Mouse (Mus musculus) left cerebral cortex, adult 2 months (tissue): Measurements from ENCODE around the gene Olfr1151. TPM values are rescaled to one million over a fixed set of nuclear protein-coding genes. Genes with fewer than 3 reads are reported as not detected.

Experiments used
- DNase-seq, 2 experiments: peaks; one replicate each; pipeline ENCODE4 v3.0.0; 2021 to 2022; ENCODE audit warnings: low spot score in 2 of 2, mixed read lengths in 1 of 2; ENCODE audit errors: extremely low spot score in 1 of 2
- H3K27ac ChIP-seq: fragments of 200-600 bp; 2 replicates; pipeline ENCODE4 v1.8.1; 2022
- H3K4me3 ChIP-seq: fragments of 200-600 bp; 2 replicates; pipeline ENCODE4 v1.8.1; 2022
- CTCF ChIP-seq: fragments of 200-600 bp; IDR thresholded peaks from 2 replicates; pipeline ENCODE4 v1.8.1; 2022; ENCODE audit warnings: antibody characterized with exemption, mild to moderate bottlenecking, moderate library complexity
- intact Hi-C: fragments of 180-260 bp; cut with DNase I; formaldehyde crosslinking; loops from one replicate; pipeline ENCODE4 v1.15.1; 2025
- long read RNA-seq, 2 experiments: library from polyadenylated mRNA; stranded (forward); transcript quantifications; one replicate each; pipeline ENCODE4 v2.0.0; 2021; ENCODE audit warnings: borderline mapping rate in 2 of 2
- total RNA-seq, 2 experiments: library from RNA; stranded (reverse); gene quantifications; 2 replicates each; pipeline ENCODE4 v1.2.3; 2021

Olfr1151 gene
- total RNA-seq: not detected
- long read RNA-seq, experiment 1: 0 reads
- long read RNA-seq, experiment 2: 0 reads

DNA sequence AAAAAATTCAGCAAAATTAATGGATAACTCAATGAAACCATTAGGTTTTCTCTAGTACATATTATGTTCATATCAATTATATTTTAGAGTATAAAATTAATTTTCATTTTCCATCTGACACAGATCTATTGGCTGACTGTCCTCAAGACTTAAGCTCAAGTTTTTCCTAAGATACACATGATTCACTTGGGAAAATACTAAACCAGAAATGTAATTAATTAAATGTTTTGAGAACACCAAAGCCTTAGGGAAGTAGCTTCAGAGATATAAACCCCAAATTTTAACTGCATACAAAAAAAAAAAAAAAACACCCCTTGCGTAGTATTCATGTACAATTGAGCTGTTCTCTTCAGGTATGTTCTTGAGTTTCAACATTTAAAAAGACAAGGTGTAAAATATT is at the start of gene Olfr1151:
TSS of gene Olfr1151 (plus strand) at position 301 of the 400 bp plus-strand sequence.
- DNase-seq: no peak

DNA sequence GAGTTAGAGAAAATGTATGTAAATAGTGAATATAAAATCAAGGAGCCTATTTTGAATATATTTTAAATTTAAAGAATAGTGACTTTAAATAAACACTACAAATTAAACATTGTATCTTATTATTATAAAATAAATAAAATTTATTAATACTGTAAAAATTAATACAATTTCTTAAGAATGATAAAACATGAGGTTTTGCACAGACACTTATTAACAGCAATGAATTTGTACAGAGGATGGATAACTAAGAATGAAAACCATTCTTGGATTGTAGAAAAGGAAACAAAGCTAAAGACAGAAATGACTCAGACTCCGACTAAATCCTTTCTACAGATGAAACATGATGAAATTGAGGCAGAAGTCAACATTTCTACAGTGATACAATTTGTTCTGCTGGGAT is 46.1 kb upstream of the Olfr1151 start, which contains the start of gene Olfr1145:
TSS of gene Olfr1145 (plus strand) at position 301 of the 400 bp plus-strand sequence.
- H3K27ac ChIP-seq: no peak within 1 kb of the TSS
- intact Hi-C loops: no loop called here
- no peak for DNase-seq
- H3K4me3 ChIP-seq: no peak within 1 kb of the TSS
- no peak for TF ChIP-seq CTCF

More for the DNA sequence above, at the start of gene Olfr1151:
- intact Hi-C loops: no loop called here
- no peak for TF ChIP-seq CTCF
- H3K4me3 ChIP-seq: no peak within 1 kb of the TSS
- no peak within 1 kb of the TSS for H3K27ac ChIP-seq

DNA sequence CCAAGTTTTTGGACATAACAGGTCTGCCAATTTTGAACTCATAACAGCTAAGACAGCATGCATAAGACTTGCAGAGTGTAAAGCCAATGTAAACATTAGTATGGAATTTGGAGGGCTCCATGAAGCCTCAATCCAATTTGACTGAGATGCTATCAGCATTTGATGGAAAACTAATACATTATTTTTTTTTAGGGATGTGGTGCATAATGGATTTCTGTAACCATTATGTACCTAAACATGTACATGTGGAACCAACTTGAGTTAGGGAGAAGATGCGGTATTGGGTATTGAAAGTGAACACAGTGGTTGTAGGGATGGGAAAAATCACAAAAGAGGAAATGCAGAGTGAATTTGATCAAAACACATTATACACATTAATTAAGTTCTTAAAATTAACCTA is 25.4 kb upstream of the Olfr1151 start, which contains the start of gene Olfr1148:
TSS of gene Olfr1148 (plus strand) at position 301 of the 400 bp plus-strand sequence.
- no peak for DNase-seq
- Histone ChIP-seq H3K27ac (no peak within 1 kb of the TSS), H3K4me3 (no peak within 1 kb of the TSS)
- TF ChIP-seq CTCF: no peak
- intact Hi-C loops: no loop called here

DNA sequence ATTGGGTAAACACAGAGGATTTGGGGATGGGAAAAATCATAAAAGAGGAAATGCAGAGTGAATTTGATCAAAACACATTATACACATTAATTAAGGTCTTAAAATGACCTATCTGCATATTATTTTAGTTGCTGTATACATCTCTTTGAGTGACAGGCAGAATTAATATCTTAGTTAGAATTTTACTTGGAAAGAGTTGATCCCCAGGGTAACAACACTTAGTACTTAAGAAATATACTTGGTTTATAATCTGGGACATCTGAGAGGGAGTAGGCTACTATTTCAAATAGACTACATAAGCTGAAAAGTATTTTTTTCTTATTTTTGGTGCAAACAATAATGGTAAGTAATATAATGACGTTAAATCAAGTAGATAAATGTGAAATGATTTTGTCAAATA is 12.0 kb upstream of the Olfr1151 start, which contains the start of gene Olfr1150-ps1:
TSS of gene Olfr1150-ps1 (plus strand) at position 301 of the 400 bp plus-strand sequence.
- intact Hi-C loops: no loop called here
- no peak within 1 kb of the TSS for H3K27ac ChIP-seq
- H3K4me3 ChIP-seq: no peak within 1 kb of the TSS
- no peak for TF ChIP-seq CTCF
- DNase-seq: no peak

DNA sequence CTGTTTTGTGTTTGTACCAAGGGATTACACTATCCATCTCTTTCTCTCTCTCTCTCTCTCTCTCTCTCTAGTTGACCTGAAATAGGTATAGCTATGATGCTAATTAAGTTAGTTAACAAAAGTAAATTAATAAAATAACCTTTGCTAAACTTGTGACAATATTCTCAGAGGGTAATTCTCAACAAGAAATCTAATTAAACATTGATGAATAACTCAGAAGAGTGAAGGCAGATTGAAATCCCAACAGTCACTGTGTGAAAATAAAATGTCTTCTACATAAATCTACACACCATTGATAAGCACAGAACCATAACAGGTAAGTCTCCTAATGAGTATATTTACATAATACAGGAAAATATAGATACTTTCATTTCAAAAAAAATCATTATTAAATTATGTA is 10.5 kb downstream of the Olfr1151 start, which contains the start of gene Olfr1152:
TSS of gene Olfr1152 (plus strand) at position 301 of the 400 bp plus-strand sequence.
- no peak for DNase-seq
- no peak for TF ChIP-seq CTCF
- intact Hi-C loops: no loop called here
- Histone ChIP-seq H3K4me3 (no peak within 1 kb of the TSS), H3K27ac (no peak within 1 kb of the TSS)

DNA sequence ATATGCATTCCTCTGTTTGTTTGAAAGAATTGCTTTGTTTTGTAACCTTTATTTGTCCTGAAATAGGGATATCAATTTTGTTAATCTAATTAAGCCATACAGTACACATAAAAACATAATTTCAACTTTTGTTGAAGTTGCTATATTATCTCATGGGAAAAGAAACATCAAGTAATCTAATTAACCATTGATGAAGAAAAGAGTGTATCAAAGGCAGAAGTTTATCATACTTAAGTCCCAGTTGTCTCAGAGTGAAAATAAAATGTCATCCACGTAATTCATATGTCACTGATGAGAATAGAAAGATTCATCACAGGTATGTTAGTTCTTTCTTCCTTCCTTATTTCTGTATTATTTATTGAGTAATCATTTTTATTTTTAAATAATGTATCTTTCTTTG is 39.0 kb downstream of the Olfr1151 start, which contains the start of gene Olfr1153:
TSS of gene Olfr1153 (plus strand) at position 301 of the 400 bp plus-strand sequence.
- Histone ChIP-seq H3K4me3 (no peak within 1 kb of the TSS), H3K27ac (no peak within 1 kb of the TSS)
- TF ChIP-seq CTCF: no peak
- intact Hi-C loops: no loop called here
- DNase-seq: no peak

DNA sequence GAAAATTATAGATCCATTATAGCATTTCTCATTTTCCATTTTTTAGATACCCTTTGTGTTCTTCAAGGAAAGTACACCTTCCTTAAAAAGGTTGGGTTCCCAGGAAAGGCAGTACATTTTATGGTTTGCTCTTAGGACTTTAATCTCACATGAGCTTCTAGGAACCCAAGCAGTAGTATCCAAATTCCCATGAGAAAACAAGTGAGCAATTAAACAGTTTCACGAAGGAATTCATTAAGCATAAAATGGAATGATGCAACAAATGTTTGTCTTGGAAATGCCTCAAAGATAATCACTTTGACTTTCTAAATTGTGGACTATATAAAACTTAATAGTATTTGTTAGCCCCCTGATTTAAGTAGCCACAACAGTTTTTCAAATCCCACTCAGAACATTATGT is 49.4 kb downstream of the Olfr1151 start, which contains the start of gene Olfr1154:
TSS of gene Olfr1154 (minus strand) at position 101 of the 400 bp plus-strand sequence.
- Histone ChIP-seq H3K27ac (no peak within 1 kb of the TSS), H3K4me3 (no peak within 1 kb of the TSS)
- intact Hi-C loops: no loop called here
- no peak for DNase-seq
- no peak for TF ChIP-seq CTCF

Other genes starting within 250 kb of the Olfr1151 start
- not detected for gene Olfr1130, start 249.7 kb upstream of the Olfr1151 start, total RNA-seq
- gene Olfr1131, start 228.8 kb upstream of the Olfr1151 start, total RNA-seq: not detected
- gene Olfr1132, start 218.3 kb upstream of the Olfr1151 start, total RNA-seq: not detected
- not detected for gene Olfr1133, start 208.5 kb upstream of the Olfr1151 start, total RNA-seq
- gene Olfr1134, start 197.4 kb upstream of the Olfr1151 start, total RNA-seq: not detected
- gene Olfr1135, start 182.2 kb upstream of the Olfr1151 start, total RNA-seq: not detected
- gene Olfr1136, start 161.9 kb upstream of the Olfr1151 start, total RNA-seq: not detected
- not detected for gene Olfr1137, start 142.7 kb upstream of the Olfr1151 start, total RNA-seq
- not detected for gene Olfr1138, start 115.9 kb upstream of the Olfr1151 start, total RNA-seq
- gene Olfr1140, start 112.1 kb upstream of the Olfr1151 start, total RNA-seq: not detected
- gene Olfr1141, start 101.9 kb upstream of the Olfr1151 start, total RNA-seq: not detected
- not detected for gene Olfr152, start 76.4 kb upstream of the Olfr1151 start, total RNA-seq
- not detected for gene Olfr1143, start 55.3 kb upstream of the Olfr1151 start, total RNA-seq
- not detected for gene Olfr1145, start 46.0 kb upstream of the Olfr1151 start, total RNA-seq
- not detected for gene Olfr1148, start 25.3 kb upstream of the Olfr1151 start, total RNA-seq
- not detected for gene Olfr1150-ps1, start 11.9 kb upstream of the Olfr1151 start, total RNA-seq
- not detected for gene Olfr1152, start 10.6 kb downstream of the Olfr1151 start, total RNA-seq
- not detected for gene Olfr1153, start 39.1 kb downstream of the Olfr1151 start, total RNA-seq
- not detected for gene Olfr1154, start 49.3 kb downstream of the Olfr1151 start, total RNA-seq
- gene Olfr1155, start 89.3 kb downstream of the Olfr1151 start, total RNA-seq: not detected
- not detected for gene Olfr1156, start 97.2 kb downstream of the Olfr1151 start, total RNA-seq
- gene Olfr1157, start 112.4 kb downstream of the Olfr1151 start, total RNA-seq: not detected
- not detected for gene Olfr74, start 118.8 kb downstream of the Olfr1151 start, total RNA-seq
- not detected for gene Olfr1158, start 134.3 kb downstream of the Olfr1151 start, total RNA-seq
- not detected for gene Olfr1160, start 152.4 kb downstream of the Olfr1151 start, total RNA-seq
- gene Olfr1161, start 166.9 kb downstream of the Olfr1151 start, total RNA-seq: not detected
- gene Olfr73, start 181.8 kb downstream of the Olfr1151 start, total RNA-seq: not detected
- not detected for gene Olfr1162, start 195.3 kb downstream of the Olfr1151 start, total RNA-seq
- gene Olfr1163, start 216.0 kb downstream of the Olfr1151 start, total RNA-seq: not detected
- not detected for gene Olfr1164, start 238.1 kb downstream of the Olfr1151 start, total RNA-seq